Mouse (Mus musculus) embryonic fibroblast, embryonic 13.5 days (primary cell): ENCODE results near the gene Uqcc3. TPM values are rescaled to one million over a fixed set of nuclear protein-coding genes. Genes with fewer than 3 reads are reported as not detected.

Experiments used
- H3K27ac ChIP-seq: 2 replicates; pipeline ENCODE4 v1.5.1; 2012; ENCODE audit warnings: low read length, control low read depth, inconsistent platforms; ENCODE audit not compliant: insufficient read depth
- H3K4me1 ChIP-seq: 2 replicates; pipeline ENCODE4 v1.6.1; 2011; ENCODE audit warnings: low read length; ENCODE audit not compliant: control insufficient read depth, insufficient read depth
- H3K4me3 ChIP-seq: 2 replicates; pipeline ENCODE4 v1.5.1; 2011; ENCODE audit warnings: mild to moderate bottlenecking, control low read depth, low read length; ENCODE audit not compliant: insufficient read depth
- CTCF ChIP-seq: IDR thresholded peaks from 2 replicates; pipeline ENCODE4 v1.5.1; 2011; ENCODE audit warnings: mild to moderate bottlenecking, control low read depth, low read length, moderate library complexity, borderline replicate concordance; ENCODE audit not compliant: insufficient read depth
- POLR2A ChIP-seq: IDR thresholded peaks from 2 replicates; pipeline ENCODE4 v1.6.1; 2011; ENCODE audit warnings: low read depth, mild to moderate bottlenecking, control low read depth, low read length, moderate library complexity
- polyA plus RNA-seq: library from polyadenylated mRNA; stranded (reverse); fragments of >200 nt; gene quantifications from 2 replicates; pipeline ENCODE4 v1.2.4, GENCODE M21; 2011; ENCODE audit warnings: low read depth; ENCODE audit not compliant: missing spikeins, insufficient read length

The Uqcc3 gene
- polyA plus RNA-seq, 1 experiment, result 22.3 TPM

- no peaks in the 10 kb centered on the region for H3K4me1 ChIP-seq
- no peak overlapping the region for H3K4me3 ChIP-seq
- H3K27ac ChIP-seq, result no peak overlapping the region
- TF ChIP-seq POLR2A (no peak), CTCF (no peak)
Measured at GRCm38 (mm10) chr19:8832971-8833370, 47.8 kb downstream of the Uqcc3 start.

GRCm38 (mm10) chr19:8831262-8831661 is 49.5 kb downstream of the Uqcc3 start:
- no peak overlapping the region for H3K27ac ChIP-seq
- no peak overlapping the region for H3K4me3 ChIP-seq
- no peaks in the 10 kb centered on the region for H3K4me1 ChIP-seq
- no peak for TF ChIP-seq POLR2A
- TF ChIP-seq CTCF, result no peak

GRCm38 (mm10) chr19:8830664-8831063 is 50.1 kb downstream of the Uqcc3 start:
- Histone ChIP-seq H3K27ac (no peak overlapping the region), H3K4me1 (no peaks in the 10 kb centered on the region), H3K4me3 (no peak overlapping the region)
- TF ChIP-seq POLR2A (no peak), CTCF (no peak)

Other genes starting within 250 kb of the Uqcc3 start
- not detected in 2 replicates for gene Chrm1, start 217.1 kb downstream of the Uqcc3 start, polyA plus RNA-seq
- gene Slc3a2, start 157.6 kb downstream of the Uqcc3 start, polyA plus RNA-seq, result 203 and 309 TPM in 2 replicates
- gene Wdr74, start 145.1 kb downstream of the Uqcc3 start, polyA plus RNA-seq, result 46.5 and 52.3 TPM in 2 replicates
- not detected in 2 replicates for gene 1700092M07Rik, start 140.2 kb downstream of the Uqcc3 start, polyA plus RNA-seq
- 97.6 and 114 TPM in 2 replicates for gene Stx5a, start 139.5 kb downstream of the Uqcc3 start, polyA plus RNA-seq
- gene Nxf1, start 123.8 kb downstream of the Uqcc3 start, polyA plus RNA-seq, result 172 and 183 TPM in 2 replicates
- gene Tmem223, start 109.9 kb downstream of the Uqcc3 start, polyA plus RNA-seq, result 34.7 and 36.7 TPM in 2 replicates
- gene Tmem179b, start 106.5 kb downstream of the Uqcc3 start, polyA plus RNA-seq, result 41.7 and 49.2 TPM in 2 replicates
- gene Taf6l, start 94.5 kb downstream of the Uqcc3 start, polyA plus RNA-seq, result 15.7 and 22.7 TPM in 2 replicates
- 93.9 and 96.0 TPM in 2 replicates for gene Polr2g, start 82.3 kb downstream of the Uqcc3 start, polyA plus RNA-seq
- 1.4 and 2.0 TPM in 2 replicates for gene Zbtb3, start 78.4 kb downstream of the Uqcc3 start, polyA plus RNA-seq
- 52.8 and 68.7 TPM in 2 replicates for gene Ttc9c, start 61.6 kb downstream of the Uqcc3 start, polyA plus RNA-seq
- 78.5 and 98.7 TPM in 2 replicates for gene Hnrnpul2, start 60.9 kb downstream of the Uqcc3 start, polyA plus RNA-seq
- 43.8 and 73.0 TPM in 2 replicates for gene AC129217.1, start 51.1 kb downstream of the Uqcc3 start, polyA plus RNA-seq
- gene Bscl2, start 43.5 kb downstream of the Uqcc3 start, polyA plus RNA-seq, result 41.2 and 50.0 TPM in 2 replicates
- gene Gng3, start 41.7 kb downstream of the Uqcc3 start, polyA plus RNA-seq, result not detected in 2 replicates
- 5.9 and 9.0 TPM in 2 replicates for gene Lrrn4cl, start 30.2 kb downstream of the Uqcc3 start, polyA plus RNA-seq
- 104 and 112 TPM in 2 replicates for gene Ubxn1, start 9.4 kb downstream of the Uqcc3 start, polyA plus RNA-seq
- gene Lbhd1, start 2.8 kb upstream of the Uqcc3 start, polyA plus RNA-seq, result 11.7 and 28.6 TPM in 2 replicates
- not detected in 2 replicates for gene Gm49403, start 3.0 kb upstream of the Uqcc3 start, polyA plus RNA-seq
- 61.7 and 68.8 TPM in 2 replicates for gene 1810009A15Rik, start 7.9 kb upstream of the Uqcc3 start, polyA plus RNA-seq
- gene Gm49416, start 8.0 kb upstream of the Uqcc3 start, polyA plus RNA-seq, result 16.8 and 18.4 TPM in 2 replicates
- gene Ints5, start 12.1 kb upstream of the Uqcc3 start, polyA plus RNA-seq, result 20.2 and 23.1 TPM in 2 replicates
- 176 and 190 TPM in 2 replicates for gene Ganab, start 17.1 kb upstream of the Uqcc3 start, polyA plus RNA-seq
- 26.7 and 28.9 TPM in 2 replicates for gene B3gat3, start 39.5 kb upstream of the Uqcc3 start, polyA plus RNA-seq
- gene Rom1, start 48.4 kb upstream of the Uqcc3 start, polyA plus RNA-seq, result 2.7 and 3.5 TPM in 2 replicates
- gene Eml3, start 48.6 kb upstream of the Uqcc3 start, polyA plus RNA-seq, result 26.2 and 28.2 TPM in 2 replicates
- gene Mta2, start 61.0 kb upstream of the Uqcc3 start, polyA plus RNA-seq, result 101 and 102 TPM in 2 replicates
- gene Tut1, start 72.9 kb upstream of the Uqcc3 start, polyA plus RNA-seq, result 16.8 and 19.7 TPM in 2 replicates
- 882 and 905 TPM in 2 replicates for gene Eef1g, start 86.1 kb upstream of the Uqcc3 start, polyA plus RNA-seq
- gene Ahnak, start 108.4 kb upstream of the Uqcc3 start, polyA plus RNA-seq, result 559 and 687 TPM in 2 replicates
- gene Scgb1a1, start 207.0 kb upstream of the Uqcc3 start, polyA plus RNA-seq, result not detected in 2 replicates